Mouse (Mus musculus): ENCODE results near the gene Ddi2. TPM values are rescaled to one million over a fixed set of nuclear protein-coding genes. Genes with fewer than 3 reads are reported as not detected.

Ddi2 gene
- polyA plus RNA-seq, 1 experiment from 2014 or later, result 21.5 TPM

DNA sequence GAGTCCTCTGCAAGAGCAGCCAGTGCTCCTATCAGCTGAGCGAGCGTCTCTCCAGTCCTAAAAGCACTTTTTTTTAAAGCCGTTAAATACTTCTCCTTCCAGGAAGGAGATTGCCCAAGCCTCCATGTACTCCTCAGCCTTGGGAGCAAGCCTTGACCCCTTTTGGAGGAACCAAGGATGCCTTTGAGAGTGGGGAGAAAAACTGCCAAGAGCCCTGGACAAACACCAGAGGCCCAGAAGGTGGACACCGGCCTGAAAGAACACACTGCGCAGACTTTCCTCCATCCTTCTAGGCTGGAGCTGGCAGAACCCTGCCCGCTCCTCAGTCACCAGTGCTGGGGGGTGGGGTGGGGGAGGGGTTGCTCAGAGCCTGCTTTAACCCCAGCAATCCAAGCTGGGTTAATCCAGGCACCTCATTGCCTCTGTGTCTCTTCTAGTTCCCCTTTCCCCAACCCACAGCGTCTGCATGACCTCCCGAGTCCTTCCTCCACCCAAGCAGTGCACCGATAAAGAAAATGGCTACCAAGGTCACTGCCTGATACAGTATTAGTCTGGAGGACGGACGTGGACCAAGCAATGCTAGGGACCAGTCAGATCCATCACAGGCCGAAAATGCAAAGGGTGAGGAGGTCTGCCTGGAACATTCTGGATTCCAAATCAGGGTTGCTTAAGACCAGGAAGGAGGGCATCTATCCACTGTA, 67.2 kb downstream of the Ddi2 start:
- no peak overlapping the region for H3K4me3 ChIP-seq
- peaks cover 42% of the 10 kb centered on the region for H3K4me1 ChIP-seq
- no peak for DNase-seq (ENCODE audit: low spot score)
- H3K27ac ChIP-seq, result peak overlapping the region; percentile 62; the same call in 1 of the 2 replicates
- H3K9me3 ChIP-seq, result no peaks in the 10 kb centered on the region
- H3K27me3 ChIP-seq (ENCODE audit: insufficient read depth, poor library complexity, severe bottlenecking), result no peaks in the 10 kb centered on the region
- peaks cover 59% of the 10 kb centered on the region for H3K36me3 ChIP-seq
- 74% methylated on average over 12 of the region's 12 CpGs for WGBS

- Histone ChIP-seq H3K36me3 (peaks cover 52% of the 10 kb centered on the region), H3K4me3 (no peak overlapping the region), H3K27ac (no peak overlapping the region), H3K27me3 (ENCODE audit: insufficient read depth, poor library complexity, severe bottlenecking) (no peaks in the 10 kb centered on the region), H3K9me3 (no peaks in the 10 kb centered on the region), H3K4me1 (peaks cover 42% of the 10 kb centered on the region)
- no peak for DNase-seq (ENCODE audit: low spot score)
- WGBS, result 79% methylated on average over 6 of the region's 6 CpGs
Observed at GRCm38 (mm10) chr4:141654509-141654908, 68.7 kb downstream of the Ddi2 start.

DNA sequence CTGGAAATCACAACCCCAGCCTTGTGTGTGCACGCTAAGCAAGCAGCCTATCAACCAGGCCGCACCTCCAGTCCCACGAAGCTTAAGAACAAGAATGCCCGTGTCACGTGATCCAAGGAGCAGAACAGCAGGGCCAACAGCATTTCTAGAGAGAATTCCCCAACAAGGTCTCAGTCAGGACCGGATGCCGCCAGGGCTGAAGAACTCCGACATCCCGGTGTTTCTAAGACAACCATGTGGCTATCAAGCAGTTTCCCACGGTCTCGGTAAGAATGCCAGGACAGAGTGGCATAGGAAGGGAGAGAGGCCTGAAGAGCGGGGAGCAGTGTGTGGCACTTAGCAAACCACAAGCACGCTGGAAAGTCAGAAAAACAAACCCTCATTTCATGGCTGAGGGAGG, 69.4 kb downstream of the Ddi2 start:
- no peak for DNase-seq (ENCODE audit: low spot score)
- Histone ChIP-seq H3K36me3 (peaks cover 55% of the 10 kb centered on the region), H3K4me1 (peaks cover 38% of the 10 kb centered on the region), H3K9me3 (no peaks in the 10 kb centered on the region), H3K4me3 (no peak overlapping the region), H3K27ac (no peak overlapping the region), H3K27me3 (ENCODE audit: insufficient read depth, poor library complexity, severe bottlenecking) (no peaks in the 10 kb centered on the region)
- 91% methylated on average over 13 of the region's 13 CpGs for WGBS

- no peak for DNase-seq (ENCODE audit: low spot score)
- Histone ChIP-seq H3K36me3 (peaks cover 50% of the 10 kb centered on the region), H3K4me3 (no peak overlapping the region), H3K27me3 (ENCODE audit: insufficient read depth, poor library complexity, severe bottlenecking) (no peaks in the 10 kb centered on the region), H3K27ac (no peak overlapping the region), H3K4me1 (peaks cover 31% of the 10 kb centered on the region), H3K9me3 (no peaks in the 10 kb centered on the region)
- WGBS, result 87% methylated on average over 8 of the region's 8 CpGs
Observed at GRCm38 (mm10) chr4:141653044-141653443, 70.2 kb downstream of the Ddi2 start.

DNA sequence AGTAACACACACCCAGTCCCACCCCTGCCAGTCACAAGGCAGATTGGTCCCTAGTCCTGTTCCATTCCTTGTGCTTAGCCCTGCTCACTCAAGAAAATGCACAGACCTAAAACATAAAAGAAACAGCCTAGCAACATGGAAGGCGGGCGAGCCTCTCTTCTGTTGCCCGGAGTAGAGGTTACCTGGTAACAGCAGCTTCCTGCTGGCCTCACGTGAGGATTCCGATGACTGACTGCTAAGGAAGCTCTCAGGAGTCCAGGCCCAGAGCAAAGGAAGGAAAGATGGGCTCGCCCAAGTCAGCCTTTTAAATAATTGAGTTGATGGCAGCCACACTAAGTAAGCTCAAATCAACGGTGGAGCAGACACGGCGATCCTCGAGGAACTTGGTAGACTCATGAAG, 71.3 kb downstream of the Ddi2 start:
- 89% methylated on average over 10 of the region's 10 CpGs for WGBS
- H3K4me3 ChIP-seq, result no peak overlapping the region
- H3K27me3 ChIP-seq (ENCODE audit: insufficient read depth, poor library complexity, severe bottlenecking), result no peaks in the 10 kb centered on the region
- H3K27ac ChIP-seq, result peak overlapping the region; percentile 23; the same call in 1 of the 2 replicates
- H3K4me1 ChIP-seq, result peaks cover 26% of the 10 kb centered on the region
- no peak for DNase-seq (ENCODE audit: low spot score)
- H3K36me3 ChIP-seq, result peaks cover 55% of the 10 kb centered on the region
- no peaks in the 10 kb centered on the region for H3K9me3 ChIP-seq

GRCm38 (mm10) chr4:141651286-141651685, 71.9 kb downstream of the Ddi2 start:
- 74% methylated on average over 6 of the region's 6 CpGs for WGBS
- H3K27ac ChIP-seq, result no peak overlapping the region
- peaks cover 55% of the 10 kb centered on the region for H3K36me3 ChIP-seq
- DNase-seq (ENCODE audit: low spot score), result no peak
- H3K4me1 ChIP-seq, result peaks cover 20% of the 10 kb centered on the region
- no peak overlapping the region for H3K4me3 ChIP-seq
- H3K27me3 ChIP-seq (ENCODE audit: insufficient read depth, poor library complexity, severe bottlenecking), result no peaks in the 10 kb centered on the region
- H3K9me3 ChIP-seq, result no peaks in the 10 kb centered on the region

DNA sequence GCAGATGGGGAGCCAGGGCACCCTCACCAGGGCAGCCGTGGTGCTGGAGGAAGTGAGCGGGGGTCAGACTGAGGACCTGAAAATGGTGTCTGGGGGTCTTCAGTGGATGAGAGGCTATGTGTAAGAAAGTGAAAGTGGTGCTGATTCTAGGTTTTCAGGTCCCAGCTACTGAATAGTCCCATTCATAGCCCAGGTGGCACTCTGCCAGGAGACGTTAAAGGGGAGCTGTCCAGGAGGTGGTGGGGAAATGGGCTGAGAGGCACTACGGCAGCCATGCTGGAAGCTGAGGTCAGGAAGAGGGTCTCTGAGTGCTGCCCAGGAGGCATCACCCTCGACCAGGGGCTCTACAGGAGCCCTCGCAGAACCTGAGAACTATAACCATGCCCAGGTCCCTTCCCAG, 74.0 kb downstream of the Ddi2 start:
- no peak for DNase-seq (ENCODE audit: low spot score)
- Histone ChIP-seq H3K9me3 (no peaks in the 10 kb centered on the region), H3K27me3 (ENCODE audit: insufficient read depth, poor library complexity, severe bottlenecking) (no peaks in the 10 kb centered on the region), H3K4me1 (peaks cover 11% of the 10 kb centered on the region; the same call in 1 of the 2 replicates), H3K36me3 (peaks cover 46% of the 10 kb centered on the region), H3K27ac (no peak overlapping the region), H3K4me3 (no peak overlapping the region)
- WGBS, result 67% methylated on average over 6 of the region's 6 CpGs

GRCm38 (mm10) chr4:141648262-141648661, 75.0 kb downstream of the Ddi2 start:
- no peaks in the 10 kb centered on the region for H3K9me3 ChIP-seq
- no peak overlapping the region for H3K4me3 ChIP-seq
- peaks cover 15% of the 10 kb centered on the region for H3K4me1 ChIP-seq
- H3K36me3 ChIP-seq, result peaks cover 40% of the 10 kb centered on the region
- 89% methylated on average over 5 of the region's 5 CpGs for WGBS
- no peak for DNase-seq (ENCODE audit: low spot score)
- H3K27me3 ChIP-seq (ENCODE audit: insufficient read depth, poor library complexity, severe bottlenecking), result no peaks in the 10 kb centered on the region
- no peak overlapping the region for H3K27ac ChIP-seq

- H3K36me3 ChIP-seq, result peaks cover 36% of the 10 kb centered on the region
- DNase-seq (ENCODE audit: low spot score), result no peak
- no peaks in the 10 kb centered on the region for H3K9me3 ChIP-seq
- H3K4me3 ChIP-seq, result no peak overlapping the region
- peaks cover 25% of the 10 kb centered on the region for H3K4me1 ChIP-seq
- H3K27me3 ChIP-seq (ENCODE audit: insufficient read depth, poor library complexity, severe bottlenecking), result no peaks in the 10 kb centered on the region
- WGBS, result 92% methylated on average over 3 of the region's 3 CpGs
- H3K27ac ChIP-seq, result no peak overlapping the region
Observed at GRCm38 (mm10) chr4:141647187-141647586, 76.0 kb downstream of the Ddi2 start.

- H3K9me3 ChIP-seq, result no peaks in the 10 kb centered on the region
- 89% methylated on average over 8 of the region's 8 CpGs for WGBS
- peaks cover 32% of the 10 kb centered on the region for H3K4me1 ChIP-seq
- H3K4me3 ChIP-seq, result no peak overlapping the region
- peaks cover 38% of the 10 kb centered on the region for H3K36me3 ChIP-seq
- DNase-seq (ENCODE audit: low spot score), result no peak
- no peak overlapping the region for H3K27ac ChIP-seq
- H3K27me3 ChIP-seq (ENCODE audit: insufficient read depth, poor library complexity, severe bottlenecking), result no peaks in the 10 kb centered on the region
Observed at GRCm38 (mm10) chr4:141645988-141646387, 77.2 kb downstream of the Ddi2 start.

- Histone ChIP-seq H3K27ac (peak overlapping the region; percentile 82), H3K27me3 (ENCODE audit: insufficient read depth, poor library complexity, severe bottlenecking) (no peaks in the 10 kb centered on the region), H3K4me3 (no peak overlapping the region; the same call in 1 of the 2 replicates), H3K36me3 (peaks cover 52% of the 10 kb centered on the region), H3K9me3 (no peaks in the 10 kb centered on the region), H3K4me1 (peaks cover 32% of the 10 kb centered on the region)
- DNase-seq (ENCODE audit: low spot score), result no peak
- WGBS, result 43% methylated on average over 7 of the region's 7 CpGs
Observed at GRCm38 (mm10) chr4:141643118-141643855, 79.9 kb downstream of the Ddi2 start.

- Histone ChIP-seq H3K4me1 (peaks cover 32% of the 10 kb centered on the region), H3K36me3 (peaks cover 57% of the 10 kb centered on the region), H3K9me3 (no peaks in the 10 kb centered on the region), H3K4me3 (no peak overlapping the region), H3K27me3 (ENCODE audit: insufficient read depth, poor library complexity, severe bottlenecking) (no peaks in the 10 kb centered on the region), H3K27ac (peak overlapping the region; percentile 37; the same call in 1 of the 2 replicates)
- 89% methylated on average over 25 of the region's 25 CpGs for WGBS
- no peak for DNase-seq (ENCODE audit: low spot score)
Observed at GRCm38 (mm10) chr4:141641961-141642811, 81.0 kb downstream of the Ddi2 start.
